Mouse (Mus musculus) CD8-positive naive resting alpha-beta T cell, adult 57 days (primary cell): Measurements from ENCODE around the gene Cryaa. TPM values are rescaled to one million over a fixed set of nuclear protein-coding genes. Genes with fewer than 3 reads are reported as not detected.

Source experiments
- total RNA-seq: library from RNA; stranded (reverse); gene quantifications from one replicate; pipeline ENCODE4 v1.2.4, GENCODE M21; 2023

The Cryaa gene
- not detected for total RNA-seq

DNA sequence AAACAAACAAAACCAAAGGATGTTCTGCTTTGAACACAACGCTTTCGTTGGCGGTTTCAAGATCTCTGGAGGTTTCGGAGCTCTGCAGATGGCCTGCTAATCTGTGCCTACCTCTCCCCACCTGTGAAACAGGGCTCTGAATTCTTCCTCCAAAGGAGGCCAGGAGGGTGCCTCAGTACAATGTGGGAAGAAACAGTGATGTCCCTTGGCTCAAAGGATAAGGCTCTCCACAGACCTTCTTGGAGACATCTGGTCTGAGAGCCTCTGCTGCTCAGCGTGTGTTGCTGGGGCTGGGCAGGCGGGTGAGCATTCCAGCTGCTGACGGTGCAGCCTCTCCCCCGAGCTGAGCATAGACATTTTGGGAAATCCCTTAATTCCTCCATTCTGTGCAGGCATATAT is at the start of gene Cryaa:
Cryaa (plus strand) TSS at position 301 of the 400 bp plus-strand sequence.

DNA sequence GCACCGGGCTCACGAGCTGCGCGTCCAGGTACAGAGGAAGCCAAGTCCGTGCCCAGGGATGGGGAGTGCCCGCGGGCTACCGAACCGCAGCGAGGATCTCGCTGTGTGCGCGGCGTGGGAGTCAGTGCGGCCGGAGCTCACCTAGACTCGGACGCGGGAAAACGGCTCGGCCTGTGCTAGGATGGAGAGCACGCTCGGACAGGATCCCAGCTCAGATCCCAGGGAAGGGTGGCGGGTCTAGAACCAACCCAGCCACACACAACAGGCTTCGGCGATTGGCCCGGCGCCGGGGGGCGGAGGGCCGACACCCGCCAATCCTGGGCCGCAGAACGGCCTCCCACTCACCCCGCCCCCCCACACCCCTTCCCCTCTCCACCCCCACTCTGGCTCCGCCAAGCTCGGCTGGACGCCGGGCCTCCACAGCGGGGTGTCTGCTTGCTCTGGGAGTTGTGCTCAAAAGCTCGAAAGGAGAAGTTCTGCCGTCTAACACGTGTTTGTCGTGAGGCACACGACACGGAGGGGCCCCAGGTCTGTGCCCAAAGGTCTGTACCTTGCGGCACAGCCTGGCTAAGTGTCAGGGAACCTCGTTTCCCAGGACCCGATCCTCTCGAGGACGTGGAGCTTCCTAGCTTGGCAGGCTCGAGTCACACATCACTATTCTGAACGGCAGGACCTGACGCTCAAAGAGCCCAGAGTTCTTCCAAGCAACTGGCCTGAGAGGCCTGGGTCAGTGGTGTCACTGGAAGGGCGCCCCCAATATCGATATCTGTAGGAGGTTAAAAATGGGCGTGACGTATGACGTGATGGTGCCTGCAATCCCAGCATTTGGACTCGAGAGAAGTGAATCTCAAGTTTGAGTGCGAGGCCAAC is 40.4 kb upstream of the Cryaa start, which contains the start of gene Cbs:
Cbs (minus strand) TSS at position 297 of the 870 bp plus-strand sequence.

DNA sequence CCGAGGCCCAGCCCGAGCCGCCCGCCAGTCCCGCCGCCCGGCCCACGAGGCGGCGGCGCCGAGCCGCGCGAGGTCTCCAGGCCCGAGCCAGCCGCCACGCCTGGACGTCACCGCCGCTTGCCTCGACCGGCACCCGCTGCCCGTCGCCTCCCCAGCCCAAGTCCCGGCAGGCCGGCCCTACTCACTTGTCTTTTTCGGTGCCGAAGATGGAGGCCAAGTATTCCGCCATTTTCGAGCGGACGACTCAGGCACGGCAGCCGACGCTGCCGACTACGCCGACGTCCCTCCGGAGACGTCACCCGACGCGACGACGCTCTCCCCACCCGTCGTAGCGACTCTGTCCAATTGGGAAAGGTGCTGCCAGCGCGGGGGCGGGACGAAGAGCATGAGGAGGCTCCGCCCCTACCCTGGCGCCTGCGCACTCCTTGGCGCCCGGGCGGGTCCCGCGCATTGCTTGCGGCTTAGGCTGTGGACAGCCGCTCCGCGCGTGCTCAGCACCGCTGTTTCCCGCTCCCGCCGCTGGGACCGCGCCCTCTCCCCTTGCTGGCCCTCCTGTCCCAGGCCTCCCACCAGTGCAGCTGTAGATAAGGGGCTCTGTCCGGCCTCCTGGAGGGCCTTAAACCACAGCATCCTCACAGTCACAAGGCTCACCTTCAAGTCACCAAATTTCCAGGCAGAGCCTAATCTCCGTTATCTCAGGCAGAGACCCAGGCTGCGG is 19.0 kb upstream of the Cryaa start, which contains the start of gene U2af1:
U2af1 (minus strand) TSS at position 425 of the 718 bp plus-strand sequence.

Other genes with a start within 250 kb of the Cryaa start
- 52.0 TPM for gene Wdr4, start 157.8 kb upstream of the Cryaa start, total RNA-seq
- 122 TPM for gene Ndufv3, start 157.7 kb upstream of the Cryaa start, total RNA-seq
- 70.3 TPM for gene Pknox1, start 113.1 kb upstream of the Cryaa start, total RNA-seq
- not detected for gene Cbs, start 40.6 kb upstream of the Cryaa start, total RNA-seq
- gene U2af1, start 18.9 kb upstream of the Cryaa start, total RNA-seq, result 309 TPM
- 435 TPM for gene Sik1, start 178.0 kb downstream of the Cryaa start, total RNA-seq